Mouse (Mus musculus) lung, postnatal 0 days (tissue): Measurements from ENCODE around the gene March4.

Experiments used
- CTCF ChIP-seq: IDR thresholded peaks from 2 replicates; pipeline ENCODE4 v1.5.1; 2016; ENCODE audit warnings: antibody characterized with exemption, mild to moderate bottlenecking
- EP300 ChIP-seq: IDR thresholded peaks from 2 replicates; pipeline ENCODE4 v1.6.1; 2016; ENCODE audit warnings: antibody characterized with exemption, mild to moderate bottlenecking, control low read depth

GRCm38 (mm10) chr1:72490801-72491200, 45.9 kb downstream of the March4 start:
- no peak for TF ChIP-seq CTCF
- no peak for TF ChIP-seq EP300
